Mouse (Mus musculus) kidney, postnatal 36 days (tissue): ENCODE results near the gene Il1rapl2.
"Not testable (repeated sequence)": the region's sequence is repeated elsewhere in the genome, so short reads cannot be mapped to it uniquely, and the experiment has no call there.

ENCODE experiments used
- DNase-seq, 2 experiments: peaks; one replicate each; pipeline ENCODE4 v3.0.0; 2021 to 2022; ENCODE audit warnings: mixed read lengths in 2 of 2

The Il1rapl2 gene

DNA sequence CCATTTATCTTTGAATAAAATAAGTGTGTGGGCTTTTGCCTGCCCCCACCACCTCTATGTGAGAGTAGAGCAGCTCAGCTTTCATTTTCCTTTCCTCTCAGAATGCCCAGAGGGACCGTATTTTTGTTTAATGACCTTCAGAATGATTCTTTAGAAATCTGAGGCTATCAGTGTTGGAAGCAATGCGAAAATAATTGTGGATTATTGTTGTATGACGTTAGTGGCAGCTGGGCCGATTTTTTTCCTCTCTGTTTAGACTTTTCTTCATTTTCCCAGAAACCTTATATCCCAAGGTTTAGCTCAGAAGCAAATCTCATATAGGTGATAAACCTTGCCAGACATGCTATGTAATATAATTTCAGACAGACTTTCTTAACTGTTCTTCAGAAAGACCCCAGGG is 664.2 kb downstream of the Il1rapl2 start:
- no peak for DNase-seq

DNA sequence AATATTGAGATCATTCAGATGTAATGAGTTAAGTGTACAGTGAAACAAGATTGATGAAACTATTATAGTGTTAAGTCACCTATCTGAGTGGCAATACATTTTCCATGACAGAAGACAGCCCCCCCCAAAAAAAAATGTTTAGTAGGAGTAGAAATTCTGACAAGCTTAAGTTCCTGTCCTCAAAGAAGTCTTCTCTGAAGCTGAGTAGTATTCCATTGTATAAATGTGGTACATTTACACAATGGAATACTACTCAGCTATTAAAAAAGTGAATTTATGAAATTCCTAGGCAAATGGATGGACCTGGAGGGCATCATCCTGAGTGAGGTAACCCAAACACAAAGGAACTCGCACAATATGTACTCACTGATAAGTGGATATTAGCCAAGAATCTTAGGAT is 778.3 kb downstream of the Il1rapl2 start:
- DNase-seq: not testable (repeated sequence)

DNA sequence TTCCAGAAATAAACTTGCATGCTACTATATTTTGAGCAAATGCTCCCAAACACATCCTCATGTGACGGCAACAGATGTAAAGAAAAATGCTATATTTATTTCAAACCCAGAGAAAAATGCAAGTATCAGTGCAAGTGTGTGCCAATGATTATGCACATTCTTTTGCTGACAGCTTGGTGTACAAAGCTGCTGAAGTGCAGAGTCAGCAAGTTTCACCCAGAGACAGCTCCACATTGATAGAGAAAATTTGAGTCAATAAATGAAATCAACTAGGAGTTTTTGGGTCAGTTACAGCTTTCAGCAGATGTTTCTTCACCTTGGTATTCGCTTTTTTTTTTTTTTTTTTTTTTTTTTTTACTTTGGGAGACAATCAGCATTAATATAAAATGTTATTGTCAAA is 863.4 kb downstream of the Il1rapl2 start:
- DNase-seq: no peak

DNA sequence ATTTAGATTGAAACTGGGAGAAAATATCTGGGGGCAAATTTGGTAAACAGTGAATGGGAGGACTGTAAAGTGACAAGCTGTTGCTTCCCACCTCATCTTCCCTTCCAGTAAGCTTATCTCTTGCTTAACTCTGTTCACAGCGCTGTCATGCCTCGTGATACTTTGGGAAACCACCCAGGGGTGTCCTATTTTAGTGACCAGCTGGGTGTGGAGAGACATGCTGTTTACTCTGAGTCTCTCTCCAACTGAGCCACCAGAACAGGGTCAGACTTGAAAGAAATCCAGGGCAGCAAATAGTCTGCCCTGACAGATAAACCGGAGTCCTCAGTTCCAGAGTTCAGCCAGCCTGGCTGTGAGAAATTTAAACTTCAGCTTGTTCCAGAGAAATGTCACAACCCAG is 867.5 kb downstream of the Il1rapl2 start:
- no peak for DNase-seq

DNA sequence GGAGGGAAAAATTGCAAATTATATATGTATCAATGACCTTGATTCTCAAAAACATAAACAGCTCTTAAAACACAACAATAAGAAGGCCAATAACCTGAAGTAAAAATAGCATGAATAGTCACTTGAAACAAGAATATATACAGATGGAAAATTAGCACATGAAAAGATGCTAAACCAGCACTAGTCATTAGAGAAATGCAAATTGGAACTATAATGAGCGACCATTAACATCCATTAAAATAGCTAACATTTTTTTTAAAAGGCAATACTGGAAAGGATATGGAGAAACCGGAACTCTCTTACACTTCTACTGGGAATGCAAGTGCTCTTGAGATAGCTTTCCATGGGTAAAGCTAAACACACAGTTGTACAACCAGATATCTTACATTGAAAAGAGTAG is 879.4 kb downstream of the Il1rapl2 start:
- no peak for DNase-seq

DNA sequence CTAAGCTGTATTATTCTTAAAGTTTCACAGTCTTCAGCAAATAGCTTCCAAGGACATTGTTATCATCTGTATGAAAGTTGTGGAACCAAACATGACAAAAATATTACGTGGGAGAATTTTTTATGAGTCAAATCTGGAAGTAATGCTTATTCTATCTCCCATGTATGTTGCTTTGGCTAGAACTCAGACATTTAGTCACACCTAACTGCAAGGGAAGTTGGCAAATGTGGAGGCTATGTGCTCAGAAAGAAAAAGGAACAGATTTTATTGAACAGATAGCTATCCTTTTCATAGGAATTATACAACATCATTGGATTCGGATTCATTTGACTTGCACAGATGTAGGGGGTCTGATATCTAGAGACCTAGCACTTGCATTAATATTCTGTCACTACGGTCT is 908.1 kb downstream of the Il1rapl2 start:
- no peak for DNase-seq

DNA sequence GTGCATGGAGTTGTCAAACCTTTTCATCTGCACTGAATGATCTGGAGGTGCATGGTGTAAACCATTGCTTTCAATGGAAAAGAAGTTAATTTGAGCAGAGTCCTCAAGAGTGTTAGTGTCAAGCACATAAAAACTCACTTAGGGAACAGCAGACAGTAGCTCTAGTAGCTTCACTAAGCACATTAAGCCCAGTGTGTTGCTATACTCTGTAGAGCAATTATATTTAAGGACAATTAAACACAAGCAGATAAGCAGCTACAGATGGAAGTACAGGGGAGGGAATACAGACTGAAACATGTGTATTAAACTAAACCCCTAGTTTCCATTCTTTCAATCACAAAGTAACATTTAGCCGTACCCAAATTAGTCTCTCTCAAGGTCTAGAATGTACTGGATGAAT is 930.1 kb downstream of the Il1rapl2 start:
- DNase-seq: no peak

DNA sequence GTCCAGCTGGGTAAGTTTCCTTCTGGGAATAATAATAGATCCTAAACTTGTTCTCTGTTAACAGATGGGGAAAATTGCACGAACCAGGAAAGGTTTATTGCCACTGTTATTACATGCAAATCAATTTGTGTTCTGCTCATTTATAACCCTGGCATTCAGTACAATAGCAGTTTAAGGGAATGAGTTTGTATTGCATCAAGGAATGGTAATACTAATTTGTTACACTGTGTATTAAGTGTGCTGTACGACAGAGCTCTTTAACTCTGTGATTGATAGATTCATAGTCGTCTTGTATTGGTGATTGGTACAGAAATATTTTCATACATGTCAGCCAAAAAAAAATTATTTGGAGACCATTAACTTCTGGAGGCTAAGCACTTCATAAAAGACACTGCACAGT is 934.6 kb downstream of the Il1rapl2 start:
- DNase-seq: no peak

DNA sequence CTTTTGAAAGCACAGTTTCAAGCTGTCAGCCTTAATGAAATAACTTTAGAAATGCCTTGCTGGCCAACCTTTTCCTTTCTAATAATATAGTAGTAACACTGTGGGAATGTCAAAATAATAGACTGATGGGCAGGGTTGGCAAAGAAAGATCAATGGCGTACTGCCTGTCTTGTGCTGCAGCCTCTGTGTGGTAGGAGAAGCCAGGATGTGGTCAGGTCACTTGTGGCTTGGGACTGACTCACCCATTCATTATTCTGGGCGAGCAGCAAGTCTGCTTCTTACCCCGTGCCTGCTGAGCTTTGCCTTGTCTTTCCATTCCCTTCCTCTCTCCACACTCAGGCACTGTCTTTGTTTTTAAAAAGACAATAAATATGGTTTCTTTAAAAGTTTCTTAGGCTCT is 1049.7 kb downstream of the Il1rapl2 start:
- DNase-seq: no peak

DNA sequence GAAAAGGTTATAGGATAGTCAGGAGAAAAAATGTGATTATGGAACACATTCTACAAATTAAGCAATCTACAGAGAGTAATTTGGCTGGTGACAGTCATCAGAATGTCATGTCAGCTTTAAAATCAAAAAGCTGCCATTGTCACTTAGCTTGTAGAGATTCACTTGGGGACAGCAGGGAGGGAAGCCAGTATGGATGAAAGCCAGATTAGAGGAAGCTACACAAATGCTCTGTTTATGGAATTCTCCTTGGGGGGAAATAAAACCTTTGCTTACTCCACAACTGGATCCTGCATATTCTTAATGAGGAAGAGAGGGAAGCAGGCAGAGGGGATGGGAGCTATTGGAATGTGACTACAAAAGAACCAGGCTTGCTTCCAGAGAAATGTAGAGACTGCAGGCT is 1054.9 kb downstream of the Il1rapl2 start:
- DNase-seq: no peak

DNA sequence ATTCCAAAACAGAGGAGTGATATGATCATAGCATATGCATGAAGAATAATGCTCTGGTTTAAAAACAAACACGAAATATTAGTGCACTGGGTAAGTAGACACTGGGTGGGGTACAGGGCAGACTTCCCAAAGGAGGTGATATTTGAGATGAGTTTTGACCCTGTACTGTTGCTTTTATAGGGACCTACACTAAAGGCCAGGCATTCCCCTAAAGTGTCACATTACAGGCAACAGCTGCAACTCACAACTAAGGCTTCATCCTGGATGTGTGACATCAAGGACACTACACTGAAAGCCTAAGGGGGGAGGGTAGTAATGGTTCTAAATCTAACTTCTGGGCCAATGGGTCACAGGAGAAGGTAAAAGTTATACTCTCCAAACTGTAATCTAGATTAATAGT is 1152.0 kb downstream of the Il1rapl2 start:
- no peak for DNase-seq

DNA sequence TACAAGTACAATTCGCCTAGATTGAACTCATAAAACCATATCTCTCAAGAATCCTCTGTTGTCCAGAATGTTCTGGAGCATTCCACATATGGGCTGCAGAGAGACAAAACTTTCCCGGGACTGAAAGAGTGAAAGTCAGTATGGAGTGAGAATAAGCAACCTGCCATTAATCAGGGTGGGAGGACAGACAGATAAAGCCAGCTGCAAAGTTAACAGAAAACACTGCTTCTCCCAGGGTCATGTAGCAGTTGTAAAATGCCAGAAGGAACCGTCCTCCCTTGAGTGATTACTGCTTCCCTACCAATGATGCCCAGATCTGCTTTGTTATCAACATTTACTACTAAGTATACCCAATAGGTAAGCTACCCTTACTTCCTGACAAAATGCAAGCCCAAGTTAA is 1230.5 kb downstream of the Il1rapl2 start:
- no peak for DNase-seq

DNA sequence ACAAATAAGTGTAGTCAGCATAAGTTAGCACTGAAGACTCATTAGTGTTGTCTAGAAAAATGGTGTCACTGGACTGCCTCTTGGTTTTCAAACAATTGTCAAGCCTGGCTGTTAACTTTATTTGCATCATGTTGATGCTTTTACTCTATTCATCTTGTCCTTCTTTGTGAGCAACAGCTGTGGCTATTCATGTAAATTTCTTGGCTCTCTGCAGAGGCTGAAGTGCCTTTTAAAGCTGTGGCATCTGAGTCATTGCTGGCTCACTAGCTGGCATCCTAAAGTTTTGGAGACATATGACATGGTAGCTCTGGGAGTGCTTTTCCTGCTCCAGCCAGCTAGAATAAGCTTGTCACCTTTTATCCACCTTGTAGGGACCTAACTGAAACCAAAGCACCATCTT is 1261.5 kb downstream of the Il1rapl2 start:
- DNase-seq: no peak

DNA sequence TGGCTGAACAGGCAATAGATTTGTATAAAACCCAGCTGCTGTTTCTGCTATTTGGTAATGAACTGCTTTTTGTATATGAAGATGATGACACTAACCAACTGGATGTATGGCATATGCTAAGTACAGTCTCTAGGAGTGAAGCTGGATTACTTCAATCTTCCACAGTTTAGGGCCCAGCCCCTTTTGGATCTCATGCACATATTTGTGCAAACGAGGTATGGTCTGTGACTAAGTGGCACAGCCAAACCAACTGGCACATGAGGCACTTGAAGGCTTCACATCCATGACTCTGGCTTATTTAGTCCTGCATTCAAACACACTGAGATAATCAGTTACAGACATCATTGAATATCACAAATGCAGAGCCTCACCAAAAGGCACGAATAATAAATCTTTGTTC is 1263.5 kb downstream of the Il1rapl2 start:
- DNase-seq: no peak

DNA sequence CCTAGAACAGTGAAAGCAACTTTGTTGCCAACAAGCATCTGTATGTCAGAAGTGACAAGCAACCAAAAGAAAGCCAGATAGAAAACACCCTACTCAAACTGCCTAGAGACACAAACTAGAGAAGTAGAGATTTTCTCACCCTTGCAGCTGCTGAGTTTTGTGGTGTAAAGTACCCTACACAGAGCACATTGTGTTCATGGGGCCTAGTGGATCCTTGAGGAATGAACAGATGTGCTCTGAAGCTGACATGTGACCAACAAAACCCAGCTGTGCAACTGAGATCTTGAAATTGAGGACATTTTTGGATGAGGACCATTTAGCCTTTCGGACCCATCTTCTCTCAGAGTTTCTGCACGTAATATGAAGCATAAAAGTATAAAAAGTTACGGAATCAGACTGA is 1268.0 kb downstream of the Il1rapl2 start:
- no peak for DNase-seq
